Mouse (Mus musculus) B cell, adult 2 months (primary cell): ENCODE results near the gene Hist1h2ak.
"Not testable (repeated sequence)": the region's sequence is repeated elsewhere in the genome, so short reads cannot be mapped to it uniquely, and the experiment has no call there.

Experiments used
- DNase-seq, 2 experiments: peaks; one replicate each; pipeline ENCODE4 v3.0.0; 2022

Hist1h2ak gene

GRCm38 (mm10) chr13:21753524-21754285, at the start of gene Hist1h2ak, which contains the start of gene Hist1h2bn:
Hist1h2ak (minus strand) TSS chr13:21753827.
Hist1h2bn (plus strand) TSS chr13:21754123.
- peak; percentile 68 to 75 for DNase-seq

- DNase-seq: not testable (repeated sequence)
These were observed 49.4 kb upstream of the Hist1h2ak start for GRCm38 (mm10) chr13:21803058-21803457.

- not testable (repeated sequence) for DNase-seq
These were observed 43.5 kb upstream of the Hist1h2ak start for GRCm38 (mm10) chr13:21797163-21797562.

GRCm38 (mm10) chr13:21795584-21795983, 42.0 kb upstream of the Hist1h2ak start:
- DNase-seq: no peak

- no peak for DNase-seq
These were observed 37.1 kb upstream of the Hist1h2ak start for GRCm38 (mm10) chr13:21790601-21791283.

- no peak for DNase-seq
These were observed 36.3 kb upstream of the Hist1h2ak start for GRCm38 (mm10) chr13:21789925-21790324.

GRCm38 (mm10) chr13:21787760-21788593, 34.4 kb upstream of the Hist1h2ak start:
- DNase-seq: no peak

GRCm38 (mm10) chr13:21786899-21787629, 33.4 kb upstream of the Hist1h2ak start, which contains the start of the genes Hist1h2an and Hist1h2bp:
Hist1h2an (minus strand) TSS chr13:21787218.
Hist1h2bp (plus strand) TSS chr13:21787461.
- peak; percentile 83 to 84 for DNase-seq

GRCm38 (mm10) chr13:21786189-21786898, 32.7 kb upstream of the Hist1h2ak start:
- no peak for DNase-seq

GRCm38 (mm10) chr13:21784311-21784710, 30.7 kb upstream of the Hist1h2ak start:
- DNase-seq: no peak

- DNase-seq: peak; percentile 46 to 54
These were observed 30.1 kb upstream of the Hist1h2ak start for GRCm38 (mm10) chr13:21783734-21784161.

- peak in 1 of 2 experiments; percentile 71 for DNase-seq
These were observed 29.6 kb upstream of the Hist1h2ak start, which contains the start of gene Hist1h3i for GRCm38 (mm10) chr13:21783255-21783617. Hist1h3i (minus strand) TSS chr13:21783370.

GRCm38 (mm10) chr13:21782361-21783254, 29.0 kb upstream of the Hist1h2ak start:
- DNase-seq: peak; percentile 44 to 68

- no peak for DNase-seq
These were observed 28.0 kb upstream of the Hist1h2ak start for GRCm38 (mm10) chr13:21781639-21782038.

GRCm38 (mm10) chr13:21781021-21781555, 27.5 kb upstream of the Hist1h2ak start:
- no peak for DNase-seq

GRCm38 (mm10) chr13:21779767-21780731, 26.4 kb upstream of the Hist1h2ak start, which contains the start of gene Hist1h1b:
Hist1h1b (minus strand) TSS chr13:21780625.
- peak; percentile 59 to 62 for DNase-seq

- DNase-seq: peak; percentile 73 to 76
These were observed 25.5 kb upstream of the Hist1h2ak start for GRCm38 (mm10) chr13:21778814-21779766.
